12 mouse cellular contexts compared by ENCODE assay signal in the genomic region with DNA sequence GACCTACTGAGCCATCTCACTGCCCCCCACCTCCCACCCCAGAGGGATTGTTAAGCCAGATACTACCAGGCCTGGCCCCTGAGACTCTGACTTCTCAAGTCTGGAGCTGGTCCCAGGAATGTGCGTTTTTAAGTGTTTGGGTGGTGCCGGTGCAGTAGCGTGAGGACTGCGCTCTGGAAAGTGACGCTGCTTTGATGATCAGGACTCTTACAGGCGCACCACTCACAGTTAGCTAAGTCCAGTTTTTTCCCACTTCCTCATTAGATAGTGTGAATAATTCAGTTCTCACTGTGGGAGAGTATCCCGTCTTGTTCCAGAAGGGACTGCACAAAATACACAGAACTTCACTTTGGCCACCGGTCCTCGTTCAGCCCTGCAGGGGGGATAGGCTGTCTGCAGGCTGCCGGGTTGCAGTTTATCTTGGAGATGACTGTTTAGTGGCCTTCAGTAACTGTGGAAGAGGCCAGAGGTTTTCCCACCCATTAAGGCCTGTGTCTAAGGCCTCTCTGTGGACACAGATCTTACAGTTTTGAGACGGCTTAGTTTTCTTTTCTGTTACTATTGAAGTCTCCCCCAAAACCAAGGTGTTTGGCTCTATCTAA.
DNase-seq lines count a peak whose midpoint lies in the region; ATAC-seq and TF ChIP-seq lines count a peak whose summit lies in the region.
"Had no signal": no experiment of that assay in that cellular context is flagged by ENCODE, and none has a peak within 500 bp of the region (broad histone marks: within the 10 kb centered on the region; RNA-seq: fewer than 3 reads in every experiment).

No protein-coding gene starts in this region.

- TF ChIP-seq POLR2A in limb, embryonic 14.5 days (IDR thresholded peaks at IDR 0.05; ENCODE audit: borderline replicate concordance, extremely low read depth, insufficient read depth, insufficient read length): no peak

- H3K27me3 ChIP-seq in heart, embryonic 10.5 days (ENCODE audit: insufficient read depth, poor library complexity, severe bottlenecking): no peaks in the 10 kb centered on the region
- H3K27me3 ChIP-seq in limb, embryonic 14.5 days (ENCODE audit: control insufficient read depth, insufficient read depth, low read length): no peaks in the 10 kb centered on the region
- H3K27me3 ChIP-seq: embryonic facial prominence, embryonic 12.5 days had no signal

- no peak overlapping the region for H3K4me2 ChIP-seq in limb, embryonic 14.5 days (replicated peaks; ENCODE audit: low read depth, low read length, severe bottlenecking)
- H3K4me2 ChIP-seq: embryonic facial prominence, embryonic 12.5 days had no signal

- peaks cover 55% of the 10 kb centered on the region for H3K36me3 ChIP-seq in heart, embryonic 10.5 days
- peaks cover 40% of the 10 kb centered on the region for H3K36me3 ChIP-seq in limb, embryonic 14.5 days (ENCODE audit: control insufficient read depth, insufficient read depth, low read length)

- H3K27ac ChIP-seq in heart, embryonic 10.5 days: peak overlapping the region; percentile 69
- no peak overlapping the region for H3K27ac ChIP-seq in limb, embryonic 14.5 days (replicated peaks; ENCODE audit: low read depth, low read length)

- H3K9me3 ChIP-seq in heart, embryonic 10.5 days: no peaks in the 10 kb centered on the region
- 0 out of 2 replicates have a peak, but pooled peaks cover 4% of the 10 kb centered on the region for H3K9me3 ChIP-seq in limb, embryonic 14.5 days (ENCODE audit: control insufficient read depth, low read length)

- no peak overlapping the region for H3K4me3 ChIP-seq in heart, embryonic 10.5 days
- H3K4me3 ChIP-seq in limb, embryonic 14.5 days (replicated peaks; ENCODE audit: low read length): no peak overlapping the region
- H3K4me3 ChIP-seq: embryonic facial prominence, embryonic 12.5 days had no signal

- WGBS in heart, embryonic 10.5 days: 19% methylated on average over 11 of the region's 11 CpGs
- 36% methylated on average over 11 of the region's 11 CpGs for WGBS in limb, embryonic 14.5 days

- ATAC-seq in limb, embryonic 14.5 days (ENCODE audit: low FRiP score, low read depth): no peak; the same call in 1 of the 2 replicates
- ATAC-seq: CD4-positive, CD25-positive, alpha-beta regulatory T cell, adult 4 months had no signal

- DNase-seq in heart, embryonic 10.5 days (ENCODE audit: low spot score): no peak
- DNase-seq in heart, adult 9 months (ENCODE audit: low spot score in 2 of 2): no peak
- peak; percentile 29 for DNase-seq in ovary, adult 18-20 months (ENCODE audit: low spot score)
- no peak for DNase-seq in ovary, postnatal 14 days (ENCODE audit: low spot score)
- DNase-seq in limb, embryonic 14.5 days (ENCODE audit: low spot score): peak; percentile 26
- no peak for DNase-seq in thymus, postnatal 0 days (ENCODE audit: low spot score)
- no peak for DNase-seq in thymus, adult 18-20 months
- DNase-seq in cerebellum, adult 8-10 months: no peak
- DNase-seq: cerebellum, adult 11 months; kidney, postnatal 14 days had no signal

- H3K4me1 ChIP-seq in heart, embryonic 10.5 days: peaks cover 70% of the 10 kb centered on the region
- H3K4me1 ChIP-seq in limb, embryonic 14.5 days (ENCODE audit: control insufficient read depth, insufficient read depth, low read length): peaks cover 30% of the 10 kb centered on the region

- H3K9ac ChIP-seq in limb, embryonic 14.5 days (ENCODE audit: low read depth, low read length, severe bottlenecking): no peak overlapping the region
- H3K9ac ChIP-seq: embryonic facial prominence, embryonic 12.5 days had no signal

Comparison
In these comparisons a context has a peak if more than half of its experiments do, and no peak if none do; other contexts are left out.
1. DNase-seq: peak in ovary, adult 18-20 months (single experiment) and limb, embryonic 14.5 days (single experiment); none in heart, embryonic 10.5 days (single experiment), heart, adult 9 months (0 of 2), ovary, postnatal 14 days (single experiment), thymus, postnatal 0 days (single experiment), thymus, adult 18-20 months (0 of 2) and cerebellum, adult 8-10 months (single experiment).